Comparison of ENCODE assay signal across 16 mouse cellular contexts in genomic region chr9:115612908-115613307, GRCm38 (mm10).
"Had no signal": no experiment of that assay in that cellular context is flagged by ENCODE, and none has a peak within 500 bp of the region (broad histone marks: within the 10 kb centered on the region; RNA-seq: fewer than 3 reads in every experiment).

No protein-coding gene starts in this region.

- H3K4me3 ChIP-seq: limb, embryonic 12.5 days; megakaryocyte, embryonic 14.5 days; midbrain, embryonic 12.5 days; neural tube, embryonic 13.5 days had no signal

- H3K4me2 ChIP-seq: limb, embryonic 12.5 days; midbrain, embryonic 12.5 days; neural tube, embryonic 13.5 days had no signal

- H3K9ac ChIP-seq: limb, embryonic 12.5 days; midbrain, embryonic 12.5 days; neural tube, embryonic 13.5 days had no signal

- H3K4me1 ChIP-seq: midbrain, embryonic 12.5 days; neural tube, embryonic 13.5 days had no signal

- H3K36me3 ChIP-seq: limb, embryonic 12.5 days; midbrain, embryonic 12.5 days; neural tube, embryonic 13.5 days had no signal

- H3K27ac ChIP-seq: kidney, postnatal 0 days; limb, embryonic 12.5 days; macrophage; midbrain, embryonic 12.5 days; neural tube, embryonic 13.5 days had no signal

- H3K27me3 ChIP-seq: limb, embryonic 12.5 days; megakaryocyte, embryonic 14.5 days; midbrain, embryonic 12.5 days; neural tube, embryonic 13.5 days had no signal

- H3K9me3 ChIP-seq: limb, embryonic 12.5 days; megakaryocyte, embryonic 14.5 days; midbrain, embryonic 12.5 days; neural tube, embryonic 13.5 days had no signal

- ATAC-seq: midbrain, embryonic 16.5 days had no signal

- DNase-seq: kidney, adult 11 months; kidney, adult 9 months; kidney, postnatal 36 days; layer of hippocampus, adult 9-11 months; layer of hippocampus, postnatal 36 days; lung, adult 2 months; lung, postnatal 10 days; right cerebral cortex, adult 18-20 months; right cerebral cortex, postnatal 25 days had no signal
